In the genomic region with DNA sequence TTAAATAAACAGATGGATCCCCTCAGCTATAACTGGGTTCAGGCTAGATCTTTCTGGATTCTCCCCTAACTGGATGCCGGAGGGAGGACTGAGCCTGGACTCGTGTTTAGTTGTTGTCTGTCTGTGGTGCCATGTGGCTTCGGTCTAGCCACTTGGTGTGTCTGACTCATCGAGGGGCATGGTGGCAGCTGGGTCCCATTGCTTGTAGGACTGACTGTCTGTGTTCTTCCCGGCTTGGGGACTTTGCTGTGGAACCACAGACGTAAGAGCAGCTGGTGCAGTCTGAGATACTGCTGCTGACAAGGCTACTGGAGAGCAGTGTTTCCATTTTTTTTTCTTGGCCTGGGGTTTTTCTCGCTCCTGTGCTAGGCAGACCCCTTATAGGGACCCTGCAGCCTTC, we compare ENCODE assay signal across 16 mouse cellular contexts.
DNase-seq lines count a peak whose midpoint lies in the region; ATAC-seq lines count a peak whose summit lies in the region.
"Had no signal": no experiment of that assay in that cellular context is flagged by ENCODE, and none has a peak within 500 bp of the region (broad histone marks: within the 10 kb centered on the region; RNA-seq: fewer than 3 reads in every experiment).

No protein-coding gene starts in this region.

- H3K36me3 ChIP-seq in heart, embryonic 13.5 days, result no peaks in the 10 kb centered on the region
- no peaks in the 10 kb centered on the region for H3K36me3 ChIP-seq in neural tube, embryonic 12.5 days
- no peaks in the 10 kb centered on the region for H3K36me3 ChIP-seq in hindbrain, embryonic 16.5 days (ENCODE audit: control insufficient read depth, insufficient read depth, low read length)
- no peaks in the 10 kb centered on the region for H3K36me3 ChIP-seq in neural tube, embryonic 14.5 days (ENCODE audit: control insufficient read depth, insufficient read depth, low read length)
- H3K36me3 ChIP-seq: intestine, embryonic 15.5 days had no signal

- no peaks in the 10 kb centered on the region for H3K9me3 ChIP-seq in heart, embryonic 13.5 days
- no peaks in the 10 kb centered on the region for H3K9me3 ChIP-seq in neural tube, embryonic 12.5 days
- H3K9me3 ChIP-seq in hindbrain, embryonic 16.5 days (ENCODE audit: control insufficient read depth, low read length), result no peaks in the 10 kb centered on the region
- no peaks in the 10 kb centered on the region for H3K9me3 ChIP-seq in neural tube, embryonic 14.5 days (ENCODE audit: control insufficient read depth, low read length)
- H3K9me3 ChIP-seq: intestine, embryonic 15.5 days; liver, embryonic 12.5 days had no signal

- no peak for ATAC-seq in heart, embryonic 13.5 days (ENCODE audit: extremely low read depth, insufficient number of reproducible peaks, low FRiP score, low TSS enrichment)
- no peak for ATAC-seq in neural tube, embryonic 12.5 days (ENCODE audit: low FRiP score, low read depth)
- ATAC-seq in hindbrain, embryonic 16.5 days, result no peak
- no peak for ATAC-seq in neural tube, embryonic 14.5 days (ENCODE audit: low read depth)
- ATAC-seq: intestine, embryonic 15.5 days; liver, embryonic 12.5 days had no signal

- H3K4me3 ChIP-seq in heart, embryonic 13.5 days, result no peak overlapping the region
- H3K4me3 ChIP-seq in neural tube, embryonic 12.5 days, result no peak overlapping the region
- H3K4me3 ChIP-seq in hindbrain, embryonic 16.5 days (ENCODE audit: low read length), result no peak overlapping the region
- H3K4me3 ChIP-seq in neural tube, embryonic 14.5 days (ENCODE audit: low read depth, low read length), result no peak overlapping the region
- H3K4me3 ChIP-seq: intestine, embryonic 15.5 days; liver, embryonic 12.5 days had no signal

- H3K27me3 ChIP-seq in heart, embryonic 13.5 days (replicated peaks), result no peaks in the 10 kb centered on the region
- H3K27me3 ChIP-seq in neural tube, embryonic 12.5 days (replicated peaks), result no peaks in the 10 kb centered on the region
- H3K27me3 ChIP-seq in hindbrain, embryonic 16.5 days (replicated peaks; ENCODE audit: control insufficient read depth, insufficient read depth, low read length), result no peaks in the 10 kb centered on the region
- H3K27me3 ChIP-seq in neural tube, embryonic 14.5 days (ENCODE audit: control insufficient read depth, insufficient read depth, low read length), result no peaks in the 10 kb centered on the region
- H3K27me3 ChIP-seq: intestine, embryonic 15.5 days; liver, embryonic 12.5 days had no signal

- WGBS in heart, embryonic 13.5 days, result 44% methylated on average over 7 of the region's 7 CpGs
- WGBS in neural tube, embryonic 12.5 days, result 61% methylated on average over 7 of the region's 7 CpGs
- 48% methylated on average over 7 of the region's 7 CpGs for WGBS in hindbrain, embryonic 16.5 days
- 35% methylated on average over 7 of the region's 7 CpGs for WGBS in neural tube, embryonic 14.5 days

- peak overlapping the region; percentile 88 for H3K27ac ChIP-seq in heart, embryonic 13.5 days (replicated peaks)
- peak overlapping the region; percentile 3; the same call in 1 of the 2 replicates for H3K27ac ChIP-seq in neural tube, embryonic 12.5 days
- 0 out of 2 replicates have a peak overlapping the region, but pooled peaks have one; percentile 1 for H3K27ac ChIP-seq in hindbrain, embryonic 16.5 days (ENCODE audit: low read depth, low read length)
- H3K27ac ChIP-seq in neural tube, embryonic 14.5 days (ENCODE audit: low read depth, low read length), result peak overlapping the region; percentile 44
- H3K27ac ChIP-seq: intestine, embryonic 15.5 days; liver, embryonic 12.5 days; stomach, postnatal 0 days had no signal

- peak overlapping the region; percentile 56 for H3K9ac ChIP-seq in heart, embryonic 13.5 days
- no peak overlapping the region for H3K9ac ChIP-seq in neural tube, embryonic 12.5 days
- no peak overlapping the region for H3K9ac ChIP-seq in hindbrain, embryonic 16.5 days (ENCODE audit: low read depth, low read length)
- no peak overlapping the region for H3K9ac ChIP-seq in neural tube, embryonic 14.5 days (replicated peaks; ENCODE audit: low read depth, low read length)
- H3K9ac ChIP-seq: intestine, embryonic 15.5 days had no signal

- no peak for DNase-seq in heart, adult 8-10 months (ENCODE audit: low spot score)
- no peak for DNase-seq in neural tube, embryonic 10.5 days (ENCODE audit: extremely low spot score, low spot score)
- DNase-seq in frontal cortex, postnatal 10 days (ENCODE audit: low spot score in 2 of 2), result no peak
- DNase-seq in urinary bladder, postnatal 14 days (ENCODE audit: low spot score), result no peak
- DNase-seq: cerebellum, adult 9-11 months; kidney, postnatal 25 days; lung, postnatal 14 days; retina, postnatal 1 day; thymus, postnatal 4 days had no signal

- H3K4me1 ChIP-seq in heart, embryonic 13.5 days, result peaks cover 89% of the 10 kb centered on the region
- peaks cover 99% of the 10 kb centered on the region for H3K4me1 ChIP-seq in neural tube, embryonic 12.5 days
- H3K4me1 ChIP-seq in hindbrain, embryonic 16.5 days (ENCODE audit: control insufficient read depth, insufficient read depth, low read depth, low read length), result peaks cover 56% of the 10 kb centered on the region
- H3K4me1 ChIP-seq in neural tube, embryonic 14.5 days (ENCODE audit: control insufficient read depth, insufficient read depth, low read length), result peaks cover 65% of the 10 kb centered on the region

- no peak overlapping the region for H3K4me2 ChIP-seq in heart, embryonic 13.5 days
- H3K4me2 ChIP-seq in neural tube, embryonic 12.5 days (replicated peaks), result no peak overlapping the region
- no peak overlapping the region for H3K4me2 ChIP-seq in hindbrain, embryonic 16.5 days (ENCODE audit: low read length)
- no peak overlapping the region for H3K4me2 ChIP-seq in neural tube, embryonic 14.5 days (ENCODE audit: low read depth, low read length)
- H3K4me2 ChIP-seq: intestine, embryonic 15.5 days; liver, embryonic 12.5 days had no signal

Comparison
In these comparisons a context has a peak if more than half of its experiments do, and no peak if none do; other contexts are left out.
1. H3K27ac ChIP-seq: peak in every context shown above with its lines; median percentile 88 in heart, embryonic 13.5 days; 44 in neural tube, embryonic 14.5 days; 3 in neural tube, embryonic 12.5 days; 1 in hindbrain, embryonic 16.5 days.